Comparison of ENCODE assay signal across 8 mouse cellular contexts in the genomic region with DNA sequence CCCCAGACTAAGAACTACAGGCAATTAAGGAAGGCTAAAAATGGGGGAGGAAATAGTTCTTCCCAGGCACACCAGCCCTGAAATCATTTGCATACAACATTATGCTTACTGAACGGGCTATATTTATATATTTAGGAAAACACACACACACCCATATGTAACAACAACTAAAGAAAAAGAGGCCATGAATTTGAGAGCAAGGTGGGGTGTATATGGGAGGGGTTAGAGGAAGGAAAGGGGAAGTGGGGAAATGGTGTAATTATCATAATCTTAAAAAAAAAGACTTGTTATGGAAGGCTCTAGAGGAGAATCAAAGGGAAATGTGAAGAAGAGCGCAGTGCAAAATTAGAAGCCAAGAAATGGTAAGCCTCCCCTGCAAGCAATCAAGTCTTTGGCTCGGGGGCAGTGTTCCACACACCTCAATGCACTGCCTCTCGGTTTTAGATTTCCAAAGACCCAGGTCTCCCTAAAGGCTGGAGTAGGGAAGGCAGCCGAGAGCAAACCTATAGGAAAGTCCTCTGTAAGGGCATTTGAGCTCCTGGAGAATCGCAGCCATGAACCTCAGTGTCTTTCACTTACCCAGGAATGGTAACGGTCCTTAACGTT. TPM values are rescaled to one million over a fixed set of nuclear protein-coding genes. Genes with fewer than 3 reads are reported as not detected.
DNase-seq lines count a peak whose midpoint lies in the region; ATAC-seq and TF ChIP-seq lines count a peak whose summit lies in the region.

No protein-coding gene starts in this region.

- no peaks in the 10 kb centered on the region for H3K9me3 ChIP-seq in intestine, embryonic 15.5 days
- H3K9me3 ChIP-seq in neural tube, embryonic 13.5 days: no peaks in the 10 kb centered on the region

- H3K4me2 ChIP-seq in intestine, embryonic 15.5 days (replicated peaks): peak overlapping the region; percentile 70
- H3K4me2 ChIP-seq in neural tube, embryonic 13.5 days: peak overlapping the region; percentile 70

- H3K27ac ChIP-seq in layer of hippocampus, adult 2 months: peak overlapping the region; percentile 98
- peak overlapping the region; percentile 51 for H3K27ac ChIP-seq in cortical plate, adult 2 months (ENCODE audit: insufficient read depth, low read length)
- peak overlapping the region; percentile 61 for H3K27ac ChIP-seq in intestine, embryonic 15.5 days
- peak overlapping the region; percentile 64 for H3K27ac ChIP-seq in neural tube, embryonic 13.5 days (replicated peaks)

- peak overlapping the region; percentile 61 for H3K9ac ChIP-seq in intestine, embryonic 15.5 days
- peak overlapping the region; percentile 75 for H3K9ac ChIP-seq in neural tube, embryonic 13.5 days

- H3K27me3 ChIP-seq in intestine, embryonic 15.5 days (replicated peaks): no peaks in the 10 kb centered on the region
- no peaks in the 10 kb centered on the region for H3K27me3 ChIP-seq in neural tube, embryonic 13.5 days

- H3K4me3 ChIP-seq in layer of hippocampus, adult 2 months: peak overlapping the region; percentile 68
- peak overlapping the region; percentile 62 for H3K4me3 ChIP-seq in cortical plate, adult 2 months (ENCODE audit: insufficient read depth, low read length)
- H3K4me3 ChIP-seq in intestine, embryonic 15.5 days (replicated peaks): peak overlapping the region; percentile 80
- peak overlapping the region; percentile 54 for H3K4me3 ChIP-seq in neural tube, embryonic 13.5 days

- no peak for TF ChIP-seq POLR2A in cortical plate, adult 2 months (IDR thresholded peaks at IDR 0.05; ENCODE audit: extremely low read depth, insufficient read depth, low read length)

- intact Hi-C loops in gastrocnemius, postnatal 14 days (cut with DNase I; ENCODE audit: low total_unique reads): no loop called here

- DNase-seq in layer of hippocampus, adult 2 months (ENCODE audit: low spot score in 2 of 2): no peak
- DNase-seq in layer of hippocampus, postnatal 25 days (ENCODE audit: extremely low spot score in 1 of 2, low spot score in 1 of 2): no peak
- no peak for DNase-seq in gastrocnemius, postnatal 14 days
- DNase-seq in ovary, postnatal 36 days (ENCODE audit: low spot score): no peak
- no peak for DNase-seq in urinary bladder, postnatal 14 days (ENCODE audit: low spot score)

- H3K36me3 ChIP-seq in intestine, embryonic 15.5 days: peaks cover 6% of the 10 kb centered on the region; the same call in 1 of the 2 replicates
- H3K36me3 ChIP-seq in neural tube, embryonic 13.5 days: no peaks in the 10 kb centered on the region

- WGBS in intestine, embryonic 15.5 days: 15% methylated on average over 8 of the region's 8 CpGs
- WGBS in neural tube, embryonic 13.5 days: 18% methylated on average over 8 of the region's 8 CpGs

- no peak; the same call in 1 of the 2 replicates for TF ChIP-seq CTCF in layer of hippocampus, adult 2 months (conservative IDR thresholded peaks at IDR 0.05)
- TF ChIP-seq CTCF in cortical plate, adult 2 months (IDR thresholded peaks at IDR 0.05; ENCODE audit: extremely low read depth, insufficient read depth, low read length): no peak

- peaks cover 7% of the 10 kb centered on the region for H3K4me1 ChIP-seq in cortical plate, adult 2 months (ENCODE audit: control insufficient read depth, insufficient read depth, low read length)
- H3K4me1 ChIP-seq in intestine, embryonic 15.5 days (replicated peaks): peaks cover 9% of the 10 kb centered on the region; the same call in 1 of the 2 replicates
- peaks cover 40% of the 10 kb centered on the region for H3K4me1 ChIP-seq in neural tube, embryonic 13.5 days (replicated peaks)

- no peak for ATAC-seq in intestine, embryonic 15.5 days
- ATAC-seq in neural tube, embryonic 13.5 days (ENCODE audit: low read depth): peak; percentile 29

RNA-seq across cellular contexts. Expression of gene Nmt1, which starts 0.3 kb away (rescaled TPM):
- total RNA-seq in layer of hippocampus, adult 2 months (2021): 100 to 1,000 TPM; 169 to 173 TPM
- total RNA-seq in layer of hippocampus, postnatal 25 days (2021): 100 to 1,000 TPM; 153 to 166 TPM
- 74.3 and 77.1 TPM in 2 replicates for polyA plus RNA-seq in cortical plate, adult 2 months (2012; rRNA removed)
- polyA plus RNA-seq in intestine, embryonic 15.5 days (2015; fragmentation: Nextera tagmentation; extraction: Ambion mirVana): 60.0 and 66.6 TPM in 2 replicates
- polyA plus RNA-seq in neural tube, embryonic 13.5 days (2015; fragmentation: Nextera tagmentation; extraction: Ambion mirVana): 31.2 and 32.3 TPM in 2 replicates
- 10 to 100 TPM; 42.8 to 44.0 TPM for total RNA-seq in gastrocnemius, postnatal 14 days (2021)

RNA-seq across cellular contexts. Expression of gene Dcakd, which starts 0.5 kb away (rescaled TPM):
- total RNA-seq in layer of hippocampus, adult 2 months (2021): 10 to 100 TPM; 77.1 to 80.3 TPM
- total RNA-seq in layer of hippocampus, postnatal 25 days (2021): 100 to 1,000 TPM; 106 to 109 TPM
- polyA plus RNA-seq in cortical plate, adult 2 months (2012; rRNA removed): 57.4 and 59.6 TPM in 2 replicates
- polyA plus RNA-seq in intestine, embryonic 15.5 days (2015; fragmentation: Nextera tagmentation; extraction: Ambion mirVana): 101 and 105 TPM in 2 replicates
- 161 and 171 TPM in 2 replicates for polyA plus RNA-seq in neural tube, embryonic 13.5 days (2015; fragmentation: Nextera tagmentation; extraction: Ambion mirVana)
- total RNA-seq in gastrocnemius, postnatal 14 days (2021): 10 to 100 TPM; 22.8 to 30.0 TPM
